Mouse (Mus musculus) ES-E14 (cell line): ENCODE data around the gene Fuca1. TPM values are rescaled to one million over a fixed set of nuclear protein-coding genes. Genes with fewer than 3 reads are reported as not detected.

ENCODE experiments used
- DNase-seq: peaks from one replicate; pipeline ENCODE4 v3.0.0-alpha.2; 2013; ENCODE audit warnings: low read depth, low spot score
- H3K27ac ChIP-seq: 2 replicates; pipeline ENCODE4 v1.5.1; 2012; ENCODE audit warnings: low read depth, mild to moderate bottlenecking, low read length, moderate library complexity, mixed read lengths; ENCODE audit not compliant: poor library complexity, insufficient read depth, severe bottlenecking
- H3K36me3 ChIP-seq: 2 replicates; pipeline ENCODE4 v1.6.1; 2012; ENCODE audit warnings: mild to moderate bottlenecking, low read length, moderate library complexity, mixed read lengths; ENCODE audit not compliant: control insufficient read depth, poor library complexity, insufficient read depth, severe bottlenecking
- H3K4me1 ChIP-seq, 2 experiments: fragments of 150-350 bp in 1 of 2; sonication (generic) in 1 of 2; 2 replicates each; pipeline ENCODE4 v1.6.1; 2012; ENCODE audit warnings: low read length in 2 of 2, mild to moderate bottlenecking in 1 of 2, mixed read lengths in 1 of 2; ENCODE audit not compliant: control insufficient read depth in 2 of 2, insufficient read depth in 2 of 2, poor library complexity in 1 of 2
- H3K4me3 ChIP-seq, 2 experiments: fragments of 150-350 bp in 1 of 2; sonication (generic) in 1 of 2; 2 replicates each; pipeline ENCODE4 v1.5.1; 2012; ENCODE audit warnings: low read length in 2 of 2, low read depth in 1 of 2, mild to moderate bottlenecking in 1 of 2, mixed read lengths in 1 of 2; ENCODE audit not compliant: insufficient read depth in 1 of 2, poor library complexity in 1 of 2, severe bottlenecking in 1 of 2
- H3K9ac ChIP-seq: 2 replicates; pipeline ENCODE4 v1.6.1; 2012; ENCODE audit warnings: low read depth, mild to moderate bottlenecking, low read length, mixed read lengths; ENCODE audit not compliant: poor library complexity, insufficient read depth, severe bottlenecking
- H3K9me3 ChIP-seq: fragments of 150-350 bp; sonication (generic); 2 replicates; pipeline ENCODE4 v1.6.1; 2012; ENCODE audit warnings: low read depth, mild to moderate bottlenecking, low read length; ENCODE audit not compliant: control insufficient read depth, insufficient read depth
- CHD2 ChIP-seq: IDR thresholded peaks from 2 replicates; pipeline ENCODE4 v1.6.1; 2014; ENCODE audit warnings: mild to moderate bottlenecking, low read depth, low read length, inconsistent platforms
- HCFC1 ChIP-seq: IDR thresholded peaks from 2 replicates; pipeline ENCODE4 v1.6.1; 2012; ENCODE audit warnings: low read length, inconsistent platforms, borderline replicate concordance; ENCODE audit not compliant: insufficient read depth
- MAFK ChIP-seq: IDR thresholded peaks from 2 replicates; pipeline ENCODE4 v1.6.1; 2014; ENCODE audit warnings: mild to moderate bottlenecking, low read depth, low read length, inconsistent platforms; ENCODE audit not compliant: insufficient read depth
- ZC3H11A ChIP-seq: IDR thresholded peaks from 2 replicates; pipeline ENCODE4 v1.6.1; 2012; ENCODE audit warnings: low read depth, mild to moderate bottlenecking, inconsistent platforms, low read length, borderline replicate concordance
- ZNF384 ChIP-seq: IDR thresholded peaks from 2 replicates; pipeline ENCODE4 v1.6.1; 2012; ENCODE audit warnings: low read depth, low read length, inconsistent platforms
- in situ Hi-C, 2 experiments: fragments of 600-800 bp; cut with MboI; formaldehyde crosslinking; loops; one replicate each; pipeline ENCODE4 v1.15.1; 2025; ENCODE audit warnings: low sequenced_read_pairs in 2 of 2, inconsistent platforms in 1 of 2; ENCODE audit not compliant: unreplicated experiment in 2 of 2
- total RNA-seq: library from RNA; depleted of rRNA; stranded (reverse); fragments of 300-350 nt; gene quantifications from 2 replicates; pipeline ENCODE4 v1.2.3, GENCODE M21; 2012

Fuca1 gene
- total RNA-seq, 1 experiment = 69.8 TPM

DNA sequence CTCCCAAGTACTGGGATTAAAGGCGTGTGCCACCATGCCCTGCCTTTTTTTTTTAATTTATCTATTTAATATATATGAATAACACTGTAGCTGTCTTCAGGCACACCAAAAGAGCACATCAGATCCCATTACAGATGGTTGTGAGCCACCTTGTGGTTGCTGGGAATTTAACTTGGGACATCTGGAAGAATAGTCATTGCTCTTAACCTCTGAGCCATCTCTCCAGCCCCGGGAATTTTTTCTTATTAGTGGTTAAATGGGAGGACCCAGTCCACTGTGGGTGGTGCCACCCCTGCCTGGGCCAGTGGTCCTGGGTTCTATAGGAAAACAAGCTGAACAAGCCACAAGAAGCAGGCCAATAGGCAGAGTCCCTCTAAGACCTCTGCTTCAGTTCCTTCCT is 42.8 kb upstream of the Fuca1 start:
- TF ChIP-seq CHD2 (no peak), ZNF384 (no peak), ZC3H11A (no peak), HCFC1 (no peak), MAFK (no peak)
- Histone ChIP-seq H3K36me3 (no peaks in the 10 kb centered on the region; the same call in 1 of the 2 replicates), H3K4me1 (peaks cover 6 to 13% of the 10 kb centered on the region in 2 experiments; a peak in 3 of 4 replicates), H3K27ac (no peak overlapping the region), H3K9me3 (no peaks in the 10 kb centered on the region), H3K9ac (no peak overlapping the region), H3K4me3 (no peak overlapping the region)
- in situ Hi-C loops = no loop called here
- no peak for DNase-seq

DNA sequence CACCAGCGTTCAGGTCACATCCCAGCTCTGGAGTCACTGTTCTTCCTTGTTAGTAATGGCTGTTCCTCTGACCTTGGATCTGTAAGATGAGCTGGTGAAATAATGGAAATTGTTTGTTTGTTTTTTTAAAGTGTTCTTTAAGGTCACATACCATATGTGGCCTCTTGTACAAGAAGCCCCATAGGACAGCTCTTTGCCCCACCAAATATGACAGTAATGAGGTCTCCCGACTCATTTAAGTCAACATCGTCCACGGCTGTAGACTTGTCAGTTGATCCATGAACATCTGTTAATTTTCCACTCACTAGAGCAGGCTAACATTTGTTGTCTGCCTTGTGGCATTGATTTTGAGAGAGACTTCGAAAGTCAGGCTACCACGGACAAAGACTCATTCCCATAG is 41.5 kb upstream of the Fuca1 start:
- DNase-seq = no peak
- Histone ChIP-seq H3K27ac (no peak overlapping the region), H3K9ac (no peak overlapping the region), H3K4me3 (no peak overlapping the region), H3K4me1 (peaks cover 12 to 18% of the 10 kb centered on the region in 2 experiments; a peak in 3 of 4 replicates), H3K36me3 (no peaks in the 10 kb centered on the region), H3K9me3 (no peaks in the 10 kb centered on the region)
- no peak for TF ChIP-seq ZC3H11A
- TF ChIP-seq HCFC1 = no peak
- no peak for TF ChIP-seq ZNF384
- no peak for TF ChIP-seq MAFK
- no peak for TF ChIP-seq CHD2
- in situ Hi-C loops = no loop called here

GRCm38 (mm10) chr4:135880018-135880417 is 40.5 kb upstream of the Fuca1 start:
- H3K9me3 ChIP-seq = no peaks in the 10 kb centered on the region
- peaks cover 8 to 20% of the 10 kb centered on the region in 2 experiments; a peak in 3 of 4 replicates for H3K4me1 ChIP-seq
- H3K36me3 ChIP-seq = no peaks in the 10 kb centered on the region
- H3K27ac ChIP-seq = no peak overlapping the region
- no peak overlapping the region for H3K9ac ChIP-seq
- H3K4me3 ChIP-seq = no peak overlapping the region
- TF ChIP-seq MAFK = no peak
- TF ChIP-seq HCFC1 = no peak
- TF ChIP-seq ZNF384 = no peak
- no peak for TF ChIP-seq CHD2
- TF ChIP-seq ZC3H11A = no peak
- in situ Hi-C loops = no loop called here
- no peak for DNase-seq

DNA sequence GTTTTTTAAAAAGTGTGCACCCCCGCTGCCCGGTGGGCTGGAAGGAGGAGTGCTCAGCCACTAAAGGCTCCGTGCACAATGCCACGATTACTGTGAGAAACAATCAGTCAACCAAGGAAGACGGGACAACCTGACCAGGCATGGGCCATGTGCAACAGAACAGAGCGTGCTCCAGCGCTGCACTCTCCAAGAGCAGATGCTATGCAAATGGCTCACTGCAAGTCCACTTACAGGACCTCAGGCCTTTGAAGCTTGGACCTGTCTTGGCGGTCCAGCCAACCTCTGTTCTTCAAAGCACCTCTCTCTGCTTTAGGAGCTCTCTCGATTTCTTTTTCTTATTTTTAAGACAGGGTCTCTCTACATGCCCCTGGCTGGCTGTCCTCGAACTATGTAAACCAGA is 40.0 kb upstream of the Fuca1 start:
- H3K9ac ChIP-seq = no peak overlapping the region
- H3K36me3 ChIP-seq = no peaks in the 10 kb centered on the region
- H3K4me3 ChIP-seq = no peak overlapping the region
- in situ Hi-C loops = no loop called here
- no peak for DNase-seq
- no peak overlapping the region for H3K27ac ChIP-seq
- H3K4me1 ChIP-seq = peaks cover 8 to 21% of the 10 kb centered on the region in 2 experiments; a peak in 3 of 4 replicates
- no peaks in the 10 kb centered on the region for H3K9me3 ChIP-seq
- TF ChIP-seq HCFC1 = no peak
- no peak for TF ChIP-seq ZC3H11A
- TF ChIP-seq CHD2 = no peak
- no peak for TF ChIP-seq ZNF384

GRCm38 (mm10) chr4:135882023-135882422 is 38.5 kb upstream of the Fuca1 start:
- Histone ChIP-seq H3K9me3 (no peaks in the 10 kb centered on the region), H3K4me3 (no peak overlapping the region), H3K4me1 (peaks cover 6 to 15% of the 10 kb centered on the region in 2 experiments; a peak in 2 of 4 replicates), H3K9ac (no peak overlapping the region), H3K36me3 (no peaks in the 10 kb centered on the region), H3K27ac (no peak overlapping the region)
- DNase-seq = no peak
- in situ Hi-C loops = no loop called here
- TF ChIP-seq ZNF384 = no peak
- no peak for TF ChIP-seq HCFC1
- no peak for TF ChIP-seq CHD2
- TF ChIP-seq MAFK = no peak
- TF ChIP-seq ZC3H11A = no peak
